Mouse (Mus musculus) heart, embryonic 12.5 days (tissue): ENCODE results near the gene Slc15a2. TPM values are rescaled to one million over a fixed set of nuclear protein-coding genes. Genes with fewer than 3 reads are reported as not detected.

Experiments used
- ATAC-seq: fragments of 200-750 bp; cut with Nextera tagmentation; 2 replicates; pipeline ENCODE4 v1.8.0; 2017; ENCODE audit warnings: moderate TSS enrichment, moderate library complexity; ENCODE audit not compliant: insufficient number of reproducible peaks, low FRiP score
- H3K27ac ChIP-seq: fragments of 300-500 bp; sonication (generic); 2 replicates; pipeline ENCODE4 v1.5.1; 2016; ENCODE audit warnings: mild to moderate bottlenecking, moderate library complexity; ENCODE audit not compliant: poor library complexity, severe bottlenecking
- H3K27me3 ChIP-seq: fragments of 300-500 bp; sonication (generic); replicated peaks from 2 replicates; pipeline ENCODE4 v1.6.1; 2016; ENCODE audit warnings: mild to moderate bottlenecking, moderate library complexity
- H3K36me3 ChIP-seq: fragments of 300-500 bp; sonication (generic); 2 replicates; pipeline ENCODE4 v1.6.1; 2016; ENCODE audit warnings: mild to moderate bottlenecking, moderate library complexity
- H3K4me1 ChIP-seq: fragments of 300-500 bp; sonication (generic); replicated peaks from 2 replicates; pipeline ENCODE4 v1.6.1; 2016; ENCODE audit warnings: mild to moderate bottlenecking
- H3K4me2 ChIP-seq: fragments of 300-500 bp; sonication (generic); 2 replicates; pipeline ENCODE4 v1.6.1; 2016; ENCODE audit warnings: mild to moderate bottlenecking, moderate library complexity
- H3K4me3 ChIP-seq: fragments of 300-500 bp; sonication (generic); 2 replicates; pipeline ENCODE4 v1.5.1; 2016; ENCODE audit warnings: mild to moderate bottlenecking
- H3K9ac ChIP-seq: fragments of 300-500 bp; sonication (generic); 2 replicates; pipeline ENCODE4 v1.6.1; 2016; ENCODE audit warnings: mild to moderate bottlenecking, moderate library complexity
- H3K9me3 ChIP-seq: fragments of 300-500 bp; sonication (generic); replicated peaks from 2 replicates; pipeline ENCODE4 v1.6.1; 2016; ENCODE audit warnings: mild to moderate bottlenecking, moderate library complexity
- WGBS: fragments of 180-500 bp; shearing (Covaris S2); methylation state at CpG from one replicate; pipeline ENCODE4 v1.1.7; 2016; 5-methylcytosine and 5-hydroxymethylcytosine counted together
- polyA plus RNA-seq: library from polyadenylated mRNA; unstranded; fragments of >200 nt; fragmentation: Nextera tagmentation; extraction: Ambion mirVana; gene quantifications from 2 replicates; pipeline ENCODE4 v1.2.1, GENCODE M21; 2016

Slc15a2 gene
- polyA plus RNA-seq, 1 experiment from 2014 or later: 0.92 TPM

DNA sequence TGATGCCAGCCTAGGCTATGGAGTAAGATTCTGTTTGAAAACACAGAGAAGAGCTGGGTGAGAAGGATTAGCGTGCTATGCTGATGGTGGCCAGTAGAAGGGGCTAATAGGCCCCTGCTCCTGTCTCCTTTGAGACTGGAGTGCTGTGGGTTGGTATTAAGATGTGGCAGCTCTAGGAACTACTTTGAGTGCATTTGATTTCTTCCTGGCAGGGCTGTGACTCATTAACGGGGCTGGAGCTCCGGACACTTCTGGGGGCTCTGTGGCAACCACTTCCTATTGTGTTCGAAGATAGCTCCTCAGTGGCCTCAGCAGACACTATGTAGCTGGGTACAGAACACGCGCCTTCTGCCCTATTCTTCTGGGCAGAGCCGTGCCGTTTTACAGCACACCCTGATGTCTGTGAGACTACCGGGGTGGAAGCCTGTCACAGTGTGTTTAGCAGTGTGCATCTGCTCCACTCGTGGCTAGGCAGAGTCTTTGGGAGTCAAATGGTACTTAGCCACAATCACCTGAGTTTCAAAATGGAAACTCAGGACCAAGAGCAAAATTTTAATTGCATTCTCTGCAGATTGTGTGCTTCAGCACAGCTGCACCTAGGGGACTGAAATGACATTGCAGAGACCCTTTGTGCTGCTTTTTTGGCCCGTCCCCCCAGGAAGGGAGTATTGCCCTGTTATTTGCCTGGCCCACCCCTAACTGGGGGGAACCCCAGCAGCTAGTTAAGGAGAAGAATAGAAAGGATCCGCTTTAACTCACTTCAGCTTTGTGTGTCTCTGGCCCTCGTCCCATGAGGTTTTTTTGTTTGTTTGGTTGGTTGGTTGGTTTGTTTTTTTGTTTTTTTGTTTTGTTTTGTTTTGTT, 64.3 kb downstream of the Slc15a2 start:
- no peak overlapping the region for H3K4me3 ChIP-seq
- no peak overlapping the region for H3K9ac ChIP-seq
- no peak overlapping the region for H3K27ac ChIP-seq
- no peaks in the 10 kb centered on the region for H3K36me3 ChIP-seq
- WGBS: 67% methylated on average over 13 of the region's 13 CpGs
- ATAC-seq: no peak
- no peaks in the 10 kb centered on the region for H3K9me3 ChIP-seq
- H3K27me3 ChIP-seq: peaks cover 15% of the 10 kb centered on the region
- H3K4me2 ChIP-seq: no peak overlapping the region
- 0 out of 2 replicates have a peak, but pooled peaks cover 5% of the 10 kb centered on the region for H3K4me1 ChIP-seq

DNA sequence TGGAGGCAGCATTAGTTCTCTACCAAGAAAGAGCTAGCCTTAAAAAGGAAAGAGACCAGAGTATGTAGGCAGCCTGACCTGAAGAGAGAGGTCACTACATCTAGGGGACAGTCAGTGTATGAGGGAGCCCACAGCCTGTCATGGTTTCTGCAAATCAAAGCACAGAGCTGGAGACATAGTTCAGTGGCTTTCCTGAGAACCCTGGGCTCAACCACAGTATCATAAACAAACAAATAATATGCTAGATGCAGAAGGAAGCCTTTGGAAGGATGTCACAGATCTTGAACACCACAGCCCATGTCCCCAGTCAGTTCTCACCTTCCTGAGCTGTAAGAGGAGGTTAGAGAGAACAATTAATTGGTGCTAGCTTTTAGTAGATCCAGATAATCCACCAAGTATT, 66.1 kb downstream of the Slc15a2 start:
- Histone ChIP-seq H3K9me3 (no peaks in the 10 kb centered on the region), H3K36me3 (no peaks in the 10 kb centered on the region), H3K4me2 (no peak overlapping the region), H3K4me3 (no peak overlapping the region), H3K9ac (no peak overlapping the region), H3K27ac (no peak overlapping the region), H3K4me1 (0 out of 2 replicates have a peak, but pooled peaks cover 5% of the 10 kb centered on the region), H3K27me3 (peaks cover 15% of the 10 kb centered on the region)
- ATAC-seq: no peak

DNA sequence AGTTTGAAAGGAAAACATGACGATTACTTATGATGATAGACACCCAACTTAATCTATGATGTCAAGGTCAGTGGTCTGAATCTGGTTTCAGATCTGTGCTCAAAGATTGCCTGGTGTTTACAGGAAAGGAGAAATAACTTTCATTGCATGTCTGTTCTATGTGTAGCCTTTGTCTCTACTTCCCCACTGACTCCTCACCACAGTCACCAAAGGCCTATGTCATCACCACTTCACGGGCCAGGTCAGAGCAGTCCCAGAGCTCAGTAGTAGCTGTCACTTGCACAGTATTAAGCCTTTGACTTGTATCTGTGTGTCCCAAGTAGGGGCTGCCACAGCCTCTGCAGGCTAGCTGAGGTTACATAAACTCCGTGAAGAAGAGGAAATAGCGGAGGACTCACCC, 67.3 kb downstream of the Slc15a2 start:
- Histone ChIP-seq H3K4me1 (0 out of 2 replicates have a peak, but pooled peaks cover 5% of the 10 kb centered on the region), H3K36me3 (no peaks in the 10 kb centered on the region), H3K27me3 (peaks cover 9% of the 10 kb centered on the region), H3K4me3 (no peak overlapping the region), H3K9me3 (no peaks in the 10 kb centered on the region), H3K9ac (no peak overlapping the region), H3K27ac (no peak overlapping the region), H3K4me2 (no peak overlapping the region)
- WGBS: 72% methylated on average over 4 of the region's 4 CpGs
- no peak for ATAC-seq

DNA sequence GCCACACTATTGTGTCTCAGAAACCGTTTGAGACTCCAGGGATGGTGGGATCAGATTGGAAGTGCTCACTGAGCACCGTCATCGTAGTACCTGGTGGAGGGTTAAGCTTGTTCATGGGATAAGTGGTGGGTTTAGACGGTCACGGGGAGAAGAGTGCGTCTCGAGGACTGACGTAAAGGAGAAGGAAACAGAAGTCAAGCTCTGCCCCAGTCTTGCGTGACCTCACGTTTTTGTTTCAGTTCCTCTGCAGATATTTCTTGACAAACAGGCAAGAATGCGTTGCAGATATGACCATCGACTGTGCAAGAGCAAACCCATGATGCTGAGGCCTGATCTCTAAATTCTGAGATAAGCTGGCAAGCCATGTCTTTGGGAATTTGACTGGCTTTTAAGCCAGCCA, 73.0 kb downstream of the Slc15a2 start:
- ATAC-seq: no peak
- Histone ChIP-seq H3K4me2 (no peak overlapping the region), H3K9ac (no peak overlapping the region)

DNA sequence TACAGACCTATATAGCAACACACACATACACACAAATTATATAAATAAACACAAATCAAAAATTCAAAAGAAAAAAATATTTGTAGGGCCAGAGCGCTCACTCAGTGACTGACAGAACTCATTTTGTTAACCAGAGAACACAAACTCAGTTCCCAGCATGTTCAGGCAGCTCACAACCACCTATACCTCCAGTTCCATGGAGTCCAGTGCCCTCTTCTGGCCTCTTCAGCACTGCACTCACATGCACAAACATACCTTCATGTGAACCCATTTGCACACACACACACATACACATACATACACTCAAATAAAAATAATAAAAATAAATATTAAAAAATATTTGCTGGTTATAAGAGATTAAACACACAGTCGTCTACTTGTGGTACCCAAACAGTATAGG, 74.0 kb downstream of the Slc15a2 start:
- Histone ChIP-seq H3K9me3 (no peaks in the 10 kb centered on the region), H3K4me2 (no peak overlapping the region), H3K36me3 (no peaks in the 10 kb centered on the region), H3K27ac (no peak overlapping the region), H3K4me3 (no peak overlapping the region), H3K4me1 (no peaks in the 10 kb centered on the region), H3K9ac (no peak overlapping the region), H3K27me3 (no peaks in the 10 kb centered on the region)
- ATAC-seq: no peak
- 82% methylated on average over 2 of the region's 2 CpGs for WGBS

More for the DNA sequence above, 73.0 kb downstream of the Slc15a2 start:
- Histone ChIP-seq H3K9me3 (no peaks in the 10 kb centered on the region), H3K4me1 (no peaks in the 10 kb centered on the region), H3K36me3 (no peaks in the 10 kb centered on the region), H3K27ac (no peak overlapping the region), H3K27me3 (no peaks in the 10 kb centered on the region), H3K4me3 (no peak overlapping the region)
- 77% methylated on average over 12 of the region's 12 CpGs for WGBS

DNA sequence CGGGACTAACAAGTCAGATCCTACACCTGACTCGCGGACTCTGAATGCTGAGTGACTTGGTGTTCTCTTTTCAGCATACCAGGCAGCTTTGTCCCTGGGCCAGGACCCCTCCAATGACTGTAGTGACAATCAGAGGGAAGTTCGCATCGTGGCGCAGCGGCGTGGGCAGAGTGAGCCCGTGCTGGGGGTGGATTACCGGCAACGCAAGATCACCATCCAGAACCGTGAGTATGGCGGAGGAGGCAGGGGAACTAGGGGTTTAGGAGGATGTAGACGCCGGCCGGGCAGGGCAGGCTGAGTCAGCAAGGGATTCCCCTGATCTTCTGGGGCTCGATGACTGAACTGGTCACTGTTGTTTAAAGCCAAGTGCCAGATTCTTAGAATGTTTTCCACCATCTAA, 75.4 kb downstream of the Slc15a2 start:
- Histone ChIP-seq H3K27ac (no peak overlapping the region), H3K36me3 (no peaks in the 10 kb centered on the region), H3K9ac (no peak overlapping the region), H3K4me2 (no peak overlapping the region), H3K4me3 (no peak overlapping the region), H3K27me3 (no peaks in the 10 kb centered on the region), H3K9me3 (no peaks in the 10 kb centered on the region), H3K4me1 (no peaks in the 10 kb centered on the region)
- WGBS: 89% methylated on average over 17 of the region's 17 CpGs
- no peak for ATAC-seq

DNA sequence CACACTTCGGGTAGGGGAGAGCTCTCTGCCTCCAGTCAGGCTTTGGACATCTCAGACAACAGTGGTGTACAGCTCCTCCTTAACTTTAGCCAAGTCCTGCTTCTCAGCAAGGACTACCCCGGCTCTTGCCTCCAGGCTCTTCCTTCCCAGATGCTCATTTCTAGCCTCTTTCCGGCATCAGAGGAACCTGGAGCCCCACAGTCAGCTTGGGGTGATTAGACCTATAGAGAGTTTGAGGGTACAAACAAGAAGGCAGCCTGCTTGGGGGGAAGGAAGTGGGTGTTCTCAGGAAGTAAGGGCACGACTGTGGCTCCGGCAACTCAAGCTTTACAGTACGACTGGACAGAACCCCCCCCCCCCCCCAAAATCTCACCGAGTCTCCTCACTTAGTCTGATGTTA, 76.0 kb downstream of the Slc15a2 start:
- Histone ChIP-seq H3K36me3 (no peaks in the 10 kb centered on the region), H3K4me2 (no peak overlapping the region), H3K27ac (no peak overlapping the region), H3K4me1 (no peaks in the 10 kb centered on the region), H3K4me3 (no peak overlapping the region), H3K9me3 (no peaks in the 10 kb centered on the region), H3K9ac (no peak overlapping the region), H3K27me3 (no peaks in the 10 kb centered on the region)
- 68% methylated on average over 7 of the region's 7 CpGs for WGBS
- ATAC-seq: no peak

DNA sequence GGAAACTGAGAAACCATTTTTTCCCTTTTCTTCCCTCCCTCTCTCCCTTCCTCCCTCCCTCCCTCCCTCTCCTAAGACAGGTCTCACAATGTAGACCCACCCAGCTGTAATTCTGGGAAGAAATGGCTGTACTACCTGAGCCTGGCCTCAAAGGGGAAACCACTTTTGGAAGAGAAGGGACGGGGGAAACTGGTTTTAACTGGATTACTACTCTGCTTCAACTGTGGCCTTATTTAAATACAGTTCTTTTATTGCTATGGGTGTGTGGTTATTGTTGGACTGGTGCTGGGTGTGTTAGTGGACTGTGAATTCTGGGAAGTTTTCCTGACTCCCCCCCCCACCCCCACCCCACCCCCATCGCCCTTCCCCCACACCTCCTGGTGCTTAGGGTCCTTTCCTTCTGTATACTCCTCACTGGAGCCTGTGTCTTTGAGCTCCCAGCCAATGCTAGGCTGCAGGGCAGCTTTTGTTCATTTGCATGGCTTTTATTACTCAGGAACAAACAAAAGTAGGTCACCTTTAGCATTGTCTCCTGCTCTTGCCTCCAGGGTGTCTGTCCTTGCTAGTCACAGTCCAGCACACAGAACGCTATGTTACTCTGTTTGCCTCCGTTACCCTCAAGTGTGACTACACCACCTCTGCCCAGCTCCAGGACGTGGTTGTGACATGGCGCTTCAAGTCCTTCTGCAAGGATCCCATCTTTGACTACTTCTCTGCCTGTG, 76.9 kb downstream of the Slc15a2 start:
- no peak for ATAC-seq
- H3K27me3 ChIP-seq: no peaks in the 10 kb centered on the region
- no peak overlapping the region for H3K27ac ChIP-seq
- H3K4me1 ChIP-seq: no peaks in the 10 kb centered on the region
- H3K9ac ChIP-seq: no peak overlapping the region
- 70% methylated on average over 6 of the region's 6 CpGs for WGBS
- H3K9me3 ChIP-seq: no peaks in the 10 kb centered on the region
- no peak overlapping the region for H3K4me2 ChIP-seq
- H3K4me3 ChIP-seq: no peak overlapping the region
- H3K36me3 ChIP-seq: no peaks in the 10 kb centered on the region

DNA sequence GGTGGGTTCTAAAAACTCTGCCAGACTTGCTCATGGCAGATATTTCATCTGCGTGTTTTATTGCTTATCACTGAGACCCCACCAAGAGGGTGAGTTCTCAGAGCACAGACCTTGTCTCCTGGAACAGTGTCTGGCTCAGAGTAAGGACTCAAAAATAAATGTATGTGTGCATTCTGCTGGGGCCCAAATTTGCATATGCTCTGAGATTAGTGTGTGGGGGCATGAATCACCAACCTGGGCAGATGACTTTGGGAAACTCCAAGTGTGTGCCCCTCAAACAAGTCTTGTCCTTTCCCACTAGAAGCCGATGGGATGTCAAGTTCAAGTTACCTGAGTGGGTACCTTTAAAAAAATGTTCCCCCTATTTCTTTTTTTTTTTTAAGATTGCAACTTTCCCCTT, 84.3 kb downstream of the Slc15a2 start:
- no peaks in the 10 kb centered on the region for H3K27me3 ChIP-seq
- H3K4me2 ChIP-seq: no peak overlapping the region
- H3K9me3 ChIP-seq: no peaks in the 10 kb centered on the region
- no peak for ATAC-seq
- H3K9ac ChIP-seq: no peak overlapping the region
- no peak overlapping the region for H3K27ac ChIP-seq
- WGBS: 82% methylated on average over 2 of the region's 2 CpGs
- H3K4me1 ChIP-seq: no peaks in the 10 kb centered on the region
- no peaks in the 10 kb centered on the region for H3K36me3 ChIP-seq
- no peak overlapping the region for H3K4me3 ChIP-seq
